Mouse (Mus musculus): Measurements from ENCODE around the gene Phf11c. TPM values are rescaled to one million over a fixed set of nuclear protein-coding genes. Genes with fewer than 3 reads are reported as not detected.

Gene Phf11c
- total and polyA plus RNA-seq, 3 experiments = 0.92 to 1.2 TPM; not detected in 1

DNA sequence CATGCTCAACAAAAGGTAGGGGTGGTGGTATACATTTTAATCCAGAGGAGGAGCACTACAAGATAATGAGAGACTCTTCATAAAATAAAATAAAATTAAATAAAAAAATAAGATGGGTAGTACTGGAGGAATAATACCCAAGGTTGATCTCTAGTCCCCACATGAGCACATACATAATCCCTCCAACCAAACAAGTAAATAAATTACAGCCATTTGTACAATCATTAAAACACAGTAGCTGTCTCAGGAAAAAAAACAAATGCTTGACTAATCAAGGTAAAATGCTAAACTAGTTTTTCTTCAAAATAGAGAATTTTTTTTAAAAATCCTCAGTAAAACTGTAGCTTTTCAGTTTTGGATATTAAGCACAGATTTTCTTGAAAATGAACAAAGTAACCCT, 40.0 kb upstream of the Phf11c start:
- H3K27ac ChIP-seq (ENCODE audit: control insufficient read depth, low read depth, low read length) = no peak overlapping the region
- H3K4me3 ChIP-seq (ENCODE audit: control insufficient read depth in 1 of 2, insufficient read depth in 1 of 2, low read depth in 2 of 2, low read length in 2 of 2) = no peak overlapping the region
- DNase-seq (ENCODE audit: low read depth, low spot score) = no peak
- H3K36me3 ChIP-seq (ENCODE audit: control insufficient read depth in 1 of 2, insufficient read depth in 2 of 2, low read length in 2 of 2) = peaks cover 4 to 34% of the 10 kb centered on the region in 2 experiments
- H3K4me1 ChIP-seq (ENCODE audit: control insufficient read depth in 1 of 2, insufficient read depth in 2 of 2, low read length in 2 of 2) = peaks cover 13 to 16% of the 10 kb centered on the region in 2 experiments
- TF ChIP-seq SIN3A (IDR thresholded peaks at IDR 0.05; ENCODE audit: low read length) = no peak
- no peak for TF ChIP-seq MYC (IDR thresholded peaks at IDR 0.05; ENCODE audit: low read depth, low read length)
- TF ChIP-seq MYB (IDR thresholded peaks at IDR 0.05; ENCODE audit: low read depth, low read length) = no peak
- H3K79me2 ChIP-seq (ENCODE audit: control insufficient read depth, insufficient read depth, low read length, poor library complexity) = peaks cover 19% of the 10 kb centered on the region
- H3K27me3 ChIP-seq (ENCODE audit: control insufficient read depth in 1 of 2, insufficient read depth in 2 of 2, low read length in 2 of 2) = no peaks in the 10 kb centered on the region
- no peak overlapping the region for H3K9ac ChIP-seq (ENCODE audit: control insufficient read depth, low read depth, low read length, poor library complexity, severe bottlenecking)
- H3K9me3 ChIP-seq (replicated peaks; ENCODE audit: insufficient read depth, low read length) = no peaks in the 10 kb centered on the region

DNA sequence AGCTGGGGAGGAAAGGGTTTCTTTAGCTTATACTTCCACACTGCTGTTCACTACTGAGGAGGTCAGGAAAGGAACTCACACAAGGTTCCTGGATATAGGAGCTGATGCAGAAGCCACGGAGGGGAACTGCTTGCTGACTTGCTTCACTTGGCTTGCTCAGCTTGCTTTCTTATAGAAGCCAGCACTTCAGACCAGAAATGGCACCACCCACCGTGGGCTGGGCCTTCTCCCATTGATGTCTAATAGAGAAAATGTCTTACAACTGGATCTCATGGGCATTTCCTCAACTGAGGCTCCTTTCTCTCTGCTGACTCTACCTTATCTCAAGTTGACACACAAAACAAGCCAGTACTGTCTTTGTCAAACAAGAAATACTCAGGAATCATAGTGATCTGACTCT, 38.7 kb upstream of the Phf11c start:
- H3K79me2 ChIP-seq (ENCODE audit: control insufficient read depth, insufficient read depth, low read length, poor library complexity) = peaks cover 11% of the 10 kb centered on the region
- TF ChIP-seq GATA1 (IDR thresholded peaks at IDR 0.05; ENCODE audit: low read depth, low read length) (0 out of 2 replicates have a peak, but pooled peaks have one; percentile 14), SMC3 (IDR thresholded peaks at IDR 0.05; ENCODE audit: low read depth, low read length) (no peak)
- peak overlapping the region; percentile 22; the same call in 1 of the 2 replicates for H3K27ac ChIP-seq (ENCODE audit: control insufficient read depth, low read depth, low read length)
- H3K36me3 ChIP-seq (ENCODE audit: control insufficient read depth in 1 of 2, insufficient read depth in 2 of 2, low read length in 2 of 2) = peaks cover 4 to 30% of the 10 kb centered on the region in 2 experiments
- peak overlapping the region in 1 of 2 experiments; percentile 34; a peak in 2 of 4 replicates for H3K4me3 ChIP-seq (ENCODE audit: control insufficient read depth in 1 of 2, insufficient read depth in 1 of 2, low read depth in 2 of 2, low read length in 2 of 2)
- no peaks in the 10 kb centered on the region for H3K9me3 ChIP-seq (replicated peaks; ENCODE audit: insufficient read depth, low read length)
- H3K4me1 ChIP-seq (ENCODE audit: control insufficient read depth in 1 of 2, insufficient read depth in 2 of 2, low read length in 2 of 2) = peaks cover 10 to 16% of the 10 kb centered on the region in 2 experiments
- DNase-seq (ENCODE audit: low read depth, low spot score) = peak; percentile 77
- no peaks in the 10 kb centered on the region for H3K27me3 ChIP-seq (ENCODE audit: control insufficient read depth in 1 of 2, insufficient read depth in 2 of 2, low read length in 2 of 2)
- H3K9ac ChIP-seq (ENCODE audit: control insufficient read depth, low read depth, low read length, poor library complexity, severe bottlenecking) = 0 out of 2 replicates have a peak overlapping the region, but pooled peaks have one; percentile 22

DNA sequence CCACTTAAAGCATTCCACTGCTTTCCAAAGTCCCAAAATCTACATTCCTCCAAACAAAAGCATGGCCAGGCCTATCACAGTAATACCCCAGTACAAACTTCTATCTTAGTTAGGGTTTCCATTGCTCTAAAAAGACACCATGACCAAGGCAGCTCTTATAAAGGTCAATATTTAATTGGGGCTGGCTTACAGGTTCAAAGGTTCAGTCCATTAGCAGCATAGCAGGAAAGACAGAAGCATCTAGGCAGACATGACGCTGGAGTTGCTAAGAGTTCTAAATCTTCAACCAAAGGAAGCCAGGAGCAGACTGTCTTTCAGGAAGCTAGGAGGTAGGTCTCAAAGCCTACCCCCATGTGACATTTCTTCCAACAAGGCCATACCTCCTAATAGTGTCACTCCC, 35.4 kb upstream of the Phf11c start:
- Histone ChIP-seq H3K4me3 (ENCODE audit: control insufficient read depth in 1 of 2, insufficient read depth in 1 of 2, low read depth in 2 of 2, low read length in 2 of 2) (no peak overlapping the region), H3K9ac (ENCODE audit: control insufficient read depth, low read depth, low read length, poor library complexity, severe bottlenecking) (no peak overlapping the region), H3K9me3 (replicated peaks; ENCODE audit: insufficient read depth, low read length) (no peaks in the 10 kb centered on the region), H3K79me2 (ENCODE audit: control insufficient read depth, insufficient read depth, low read length, poor library complexity) (peaks cover 2% of the 10 kb centered on the region), H3K27me3 (ENCODE audit: control insufficient read depth in 1 of 2, insufficient read depth in 2 of 2, low read length in 2 of 2) (no peaks in the 10 kb centered on the region), H3K4me1 (ENCODE audit: control insufficient read depth in 1 of 2, insufficient read depth in 2 of 2, low read length in 2 of 2) (peaks cover 5 to 14% of the 10 kb centered on the region in 2 experiments; a peak in 3 of 4 replicates), H3K36me3 (ENCODE audit: control insufficient read depth in 1 of 2, insufficient read depth in 2 of 2, low read length in 2 of 2) (peaks cover 7 to 18% of the 10 kb centered on the region in 2 experiments), H3K27ac (ENCODE audit: control insufficient read depth, low read depth, low read length) (no peak overlapping the region)
- TF ChIP-seq GABPA (IDR thresholded peaks at IDR 0.05; ENCODE audit: low read depth, low read length) (no peak), CTCF (IDR thresholded peaks at IDR 0.05 in 2 of 3, conservative IDR thresholded peaks at IDR 0.05 in 1 of 3; ENCODE audit: control insufficient read depth in 1 of 3, insufficient read depth in 1 of 3, low read depth in 2 of 3, low read length in 3 of 3, poor library complexity in 1 of 3, severe bottlenecking in 1 of 3) (no peak), BHLHE40 (IDR thresholded peaks at IDR 0.05; ENCODE audit: borderline replicate concordance, low read depth, low read length) (no peak), RCOR1 (IDR thresholded peaks at IDR 0.05; ENCODE audit: low read depth, low read length) (no peak), MAX (IDR thresholded peaks at IDR 0.05; ENCODE audit: low read length) (no peak), E2F4 (IDR thresholded peaks at IDR 0.05; ENCODE audit: borderline replicate concordance, low read depth, low read length) (no peak), JUND (IDR thresholded peaks at IDR 0.05; ENCODE audit: low read depth, low read length) (no peak), SIN3A (IDR thresholded peaks at IDR 0.05; ENCODE audit: low read length) (no peak), ZKSCAN1 (IDR thresholded peaks at IDR 0.05; ENCODE audit: low read depth, low read length) (no peak), CHD1 (IDR thresholded peaks at IDR 0.05; ENCODE audit: low read depth, low read length) (no peak), TAL1 (IDR thresholded peaks at IDR 0.05; ENCODE audit: low read length) (no peak)
- DNase-seq (ENCODE audit: low read depth, low spot score) = no peak
